Comparison of ENCODE assay signal across 8 mouse cellular contexts in genomic region chrX:141475110-141475509, GRCm38 (mm10). TPM values are rescaled to one million over a fixed set of nuclear protein-coding genes. Genes with fewer than 3 reads are reported as not detected.
DNase-seq lines count a peak whose midpoint lies in the region; ATAC-seq lines count a peak whose summit lies in the region.

Col4a5 (plus strand) TSS chrX:141475385.

- no peaks in the 10 kb centered on the region for H3K36me3 ChIP-seq in hindbrain, embryonic 12.5 days

- H3K4me2 ChIP-seq in hindbrain, embryonic 12.5 days (replicated peaks), result peak within 1 kb of the TSS; percentile 56

- no peaks in the 10 kb centered on the region for H3K4me1 ChIP-seq in hindbrain, embryonic 12.5 days

- no peak within 1 kb of the TSS for H3K27ac ChIP-seq in hindbrain, embryonic 12.5 days

- H3K27me3 ChIP-seq in hindbrain, embryonic 12.5 days, result peaks cover 23% of the 10 kb centered on the region

- ATAC-seq in hindbrain, embryonic 12.5 days (ENCODE audit: low FRiP score), result peak; percentile 89; the same call in 1 of the 2 replicates
- no peak for ATAC-seq in activated CD4-positive, CD25-positive, alpha-beta regulatory T cell, adult 4 months

- H3K9me3 ChIP-seq in hindbrain, embryonic 12.5 days (replicated peaks), result no peaks in the 10 kb centered on the region

- peak within 1 kb of the TSS; percentile 41 for H3K4me3 ChIP-seq in hindbrain, embryonic 12.5 days

- peak; percentile 18 to 49 for DNase-seq in adrenal gland, adult 18-20 months (ENCODE audit: low spot score in 2 of 2)
- DNase-seq in cerebellum, postnatal 25 days, result peak; percentile 32 to 50
- DNase-seq in gastrocnemius, adult 18-20 months (ENCODE audit: low spot score), result peak; percentile 32
- DNase-seq in layer of hippocampus, postnatal 36 days, result peak; percentile 10 to 18
- peak; percentile 68 for DNase-seq in lung, postnatal 25 days (ENCODE audit: low spot score)
- peak; percentile 80 for DNase-seq in retina, embryonic 14.5 days (ENCODE audit: low spot score)

- H3K9ac ChIP-seq in hindbrain, embryonic 12.5 days, result peak within 1 kb of the TSS; percentile 57

- 14% methylated on average over 12 of the region's 13 CpGs for WGBS in hindbrain, embryonic 12.5 days

RNA-seq across cellular contexts. Expression of gene Col4a5, which starts in this region (rescaled TPM):
- 1 to 10 TPM; 4.0 to 6.8 TPM for total RNA-seq in adrenal gland, adult 18-20 months (2021)
- 1 to 10 TPM; 1.4 to 1.8 TPM for total RNA-seq in gastrocnemius, adult 18-20 months (2021)
- 20.7 and 21.0 TPM in 2 replicates for polyA plus RNA-seq in hindbrain, embryonic 12.5 days (2016; fragmentation: Nextera tagmentation; extraction: Ambion mirVana)
- total RNA-seq in layer of hippocampus, postnatal 36 days (2021), result 1 to 10 TPM; 2.8 to 3.7 TPM
- polyA plus RNA-seq in activated CD4-positive, CD25-positive, alpha-beta regulatory T cell, adult 4 months (2017; shearing (Covaris generic)), result not detected

Comparison
In these comparisons a context has a peak if more than half of its experiments do, and no peak if none do; other contexts are left out.
1. RNA of gene Col4a5 (polyA plus RNA-seq): 20.7 to 21.0 TPM in hindbrain, embryonic 12.5 days; not detected in activated CD4-positive, CD25-positive, alpha-beta regulatory T cell, adult 4 months; every median in the first group is over 10 times any median in the second.
2. DNase-seq: peak in every context shown above with its lines; median percentile 80 in retina, embryonic 14.5 days; 68 in lung, postnatal 25 days; 41 in cerebellum, postnatal 25 days; 34 in adrenal gland, adult 18-20 months; 32 in gastrocnemius, adult 18-20 months; 14 in layer of hippocampus, postnatal 36 days.